Mouse (Mus musculus) B cell, adult 67 days (primary cell): ENCODE data around the gene Erbb4. TPM values are rescaled to one million over a fixed set of nuclear protein-coding genes. Genes with fewer than 3 reads are reported as not detected.

ENCODE experiments used
- total RNA-seq, 2 experiments: library from RNA; stranded (reverse); gene quantifications; 4 replicates each; pipeline ENCODE4 v1.2.4; 2023

Erbb4 gene
- not detected for total RNA-seq

DNA sequence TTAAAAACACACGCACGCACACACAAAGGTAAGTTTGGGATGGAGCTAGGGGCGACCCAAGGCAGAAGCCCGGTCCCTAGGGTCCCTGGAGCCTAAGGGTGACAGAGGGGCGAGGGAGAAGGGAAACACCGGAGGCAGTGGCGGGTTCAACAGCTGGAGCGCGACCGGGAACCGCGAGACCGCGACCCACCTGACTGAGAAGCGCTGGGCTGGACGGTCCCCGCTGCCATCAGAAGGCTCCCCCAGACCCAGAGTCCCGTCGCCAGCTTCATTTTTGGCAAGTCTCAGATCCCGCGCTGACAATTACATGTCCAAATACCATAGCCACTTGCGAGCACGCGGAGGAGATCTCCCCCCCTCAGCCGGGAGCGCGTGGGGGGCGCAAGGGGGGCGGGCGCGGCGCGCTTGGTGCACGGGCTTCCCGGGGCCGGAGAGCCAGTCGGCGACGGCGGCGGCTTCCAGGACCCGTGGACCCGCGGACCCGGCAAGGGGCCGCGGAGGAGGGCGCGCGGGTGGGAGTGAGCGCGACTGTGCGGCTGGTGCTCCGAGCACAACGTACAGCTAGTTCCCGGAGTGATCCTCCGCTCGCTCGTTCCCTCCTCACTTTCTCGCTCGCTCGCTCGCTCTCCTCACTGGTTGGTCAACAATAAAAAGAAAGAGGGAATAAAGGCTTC, at the start of gene Erbb4:
Erbb4 (minus strand) TSS at position 575 of the 674 bp plus-strand sequence.

